Mouse (Mus musculus) brain, embryonic 14.5 days (tissue): ENCODE results near the gene Rnf31.

Experiments used
- CTCF ChIP-seq: fragments of 200-500 bp; IDR thresholded peaks from 2 replicates; pipeline ENCODE4 v1.5.1; 2012; ENCODE audit warnings: inconsistent platforms, mild to moderate bottlenecking, moderate library complexity, borderline replicate concordance; ENCODE audit not compliant: insufficient read depth, insufficient read length; ENCODE audit errors: extremely low read depth
- POLR2A ChIP-seq: fragments of 200-500 bp; IDR thresholded peaks from 2 replicates; pipeline ENCODE4 v1.6.1; 2012; ENCODE audit warnings: mild to moderate bottlenecking, inconsistent platforms, borderline replicate concordance; ENCODE audit not compliant: poor library complexity, insufficient read depth, insufficient read length, severe bottlenecking; ENCODE audit errors: extremely low read depth

- no peak for TF ChIP-seq CTCF
- no peak for TF ChIP-seq POLR2A
These were observed 58.4 kb downstream of the Rnf31 start, which contains the start of gene Tssk4 for GRCm38 (mm10) chr14:55649884-55650283.
